Mouse (Mus musculus): ENCODE data around the gene Rgs17. TPM values are rescaled to one million over a fixed set of nuclear protein-coding genes. Genes with fewer than 3 reads are reported as not detected.
A peak's percentile ranks its signal among the peaks of the same experiment; 100 is the strongest.
"Not testable (repeated sequence)": the region's sequence is repeated elsewhere in the genome, so short reads cannot be mapped to it uniquely, and the experiment has no call there.

Gene Rgs17
- under 1 TPM in 1 of 2 experiments, not detected in 1; 0.11 TPM for total RNA-seq (2021)
- long read RNA-seq, experiment 1 = 0 reads
- long read RNA-seq, experiment 2 = 0 reads

DNA sequence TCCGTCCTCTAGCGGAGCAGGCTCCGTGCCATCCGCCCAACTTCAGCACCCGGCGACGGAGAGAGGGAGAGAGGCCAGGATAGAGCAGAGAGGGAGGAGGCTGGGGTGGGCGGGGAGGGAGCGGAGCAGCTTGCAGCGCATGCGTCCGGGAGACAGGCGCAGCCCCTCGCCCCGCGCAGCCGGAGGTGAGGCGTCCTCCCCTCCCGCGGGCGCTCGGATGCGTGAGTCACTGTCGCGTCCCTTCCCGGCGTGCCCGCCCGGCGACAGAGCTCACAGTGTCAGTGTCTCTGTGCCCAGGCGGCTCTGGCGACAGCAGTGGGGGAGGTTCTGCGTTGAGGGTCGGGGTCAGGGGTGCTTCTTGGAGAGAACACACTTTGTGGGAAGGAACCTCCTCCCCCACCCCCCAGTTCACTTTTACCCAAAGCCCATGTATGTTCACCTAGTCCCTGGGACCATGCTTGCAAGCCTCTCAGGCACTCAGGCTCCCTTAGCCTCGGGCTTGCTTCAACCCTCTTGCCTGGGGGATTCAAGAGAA is at the start of gene Rgs17:
Gene Rgs17 (minus strand): TSS at position 107 of the 535 bp plus-strand sequence.
- DNase-seq = peak; percentile 31
- TF ChIP-seq CTCF (IDR thresholded peaks at IDR 0.05) = no peak
- intact Hi-C loops (cut with DNase I) = no loop called here
- Histone ChIP-seq H3K27ac (no peak within 1 kb of the TSS), H3K4me3 (peak within 1 kb of the TSS; percentile 67)

DNA sequence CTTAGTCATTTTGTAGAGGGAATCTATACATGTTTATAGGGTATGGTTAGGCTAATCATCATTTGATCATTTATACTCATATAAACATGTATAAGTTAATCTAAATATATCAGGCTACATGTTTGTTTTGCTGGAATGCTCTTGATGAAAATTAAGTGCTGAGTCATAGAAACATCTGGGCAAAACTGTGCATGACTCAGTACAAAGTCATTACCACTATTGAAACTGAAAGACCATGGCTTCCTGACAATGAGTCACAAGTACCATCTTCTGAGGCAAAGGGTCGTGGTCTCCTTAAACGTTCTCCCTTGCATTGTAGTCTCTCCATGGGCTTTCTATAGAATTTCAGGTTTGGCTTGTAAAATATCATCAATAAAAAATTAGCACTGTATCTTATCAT is 45.5 kb upstream of the Rgs17 start:
- intact Hi-C loops (cut with DNase I) = no loop called here

DNA sequence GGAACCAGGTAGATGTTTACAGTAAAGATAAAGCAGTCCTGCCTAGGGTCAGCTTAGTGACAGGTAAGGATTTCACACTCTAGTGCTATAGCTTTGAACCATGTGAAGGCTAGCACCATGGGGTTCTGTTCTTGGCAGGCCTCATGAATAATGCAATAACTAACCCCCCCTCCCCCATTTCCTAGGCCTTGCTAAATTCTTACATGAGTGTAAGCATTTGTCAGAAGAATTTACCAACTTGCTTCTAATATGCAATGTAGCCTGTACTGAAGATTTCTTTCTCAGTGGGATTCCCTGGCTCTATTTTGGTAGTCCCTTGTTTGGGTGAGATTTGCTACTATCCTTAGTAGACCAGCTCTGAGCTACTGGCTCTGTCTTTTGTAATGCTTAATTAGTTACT is 31.6 kb upstream of the Rgs17 start:
- DNase-seq; H3K4me3 ChIP-seq; H3K27ac ChIP-seq; intact Hi-C loops (cut with DNase I): not testable (repeated sequence)

More for the DNA sequence above, 45.5 kb upstream of the Rgs17 start:
- no peak for TF ChIP-seq CTCF (IDR thresholded peaks at IDR 0.05)
- no peak for DNase-seq
- H3K27ac ChIP-seq = no peak overlapping the region
- H3K4me3 ChIP-seq = no peak overlapping the region

DNA sequence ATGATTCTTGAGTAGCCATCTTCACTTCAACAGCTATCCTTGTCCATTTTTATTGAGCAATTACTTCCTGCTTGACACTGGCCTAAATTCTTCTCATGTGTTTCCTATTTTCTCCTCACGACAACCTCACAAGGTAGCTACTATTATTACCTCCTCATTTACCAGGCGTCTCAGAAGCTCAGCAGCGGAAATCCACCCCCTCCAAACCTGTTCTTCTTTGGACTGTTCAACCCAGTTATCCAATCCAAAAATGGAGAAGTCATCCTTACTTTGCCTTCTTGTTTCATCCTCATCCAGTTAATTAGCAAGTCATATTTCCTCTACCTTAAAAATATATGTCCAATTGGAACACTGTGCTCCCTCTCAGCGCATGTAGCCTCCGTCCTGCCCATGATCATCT is 2.1 kb upstream of the Rgs17 start:
- Histone ChIP-seq H3K4me3 (no peak overlapping the region), H3K27ac (no peak overlapping the region)
- intact Hi-C loops (cut with DNase I) = no loop called here
- no peak for DNase-seq
- no peak for TF ChIP-seq CTCF (IDR thresholded peaks at IDR 0.05)

DNA sequence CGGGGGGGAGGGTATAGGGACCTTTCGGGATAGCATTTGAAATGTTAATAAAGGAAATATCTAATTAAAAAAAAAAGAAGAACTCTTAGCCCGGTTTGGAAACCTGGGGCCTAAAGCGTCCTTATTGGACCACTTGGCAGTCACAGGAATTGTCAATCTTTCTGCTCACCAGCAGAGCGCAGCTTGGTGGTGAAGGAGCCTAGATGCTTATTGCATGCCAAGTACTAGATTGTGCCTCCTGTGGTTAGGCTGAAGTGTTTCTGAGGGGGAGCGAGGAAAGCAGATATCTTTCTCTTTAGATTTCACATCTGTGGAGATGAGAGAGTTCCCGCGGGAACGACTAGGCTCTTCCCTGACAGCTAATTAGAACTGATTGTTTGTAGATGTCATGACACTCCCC is 896 bp upstream of the Rgs17 start:
- no peak overlapping the region for H3K4me3 ChIP-seq
- no peak overlapping the region for H3K27ac ChIP-seq
- no peak for TF ChIP-seq CTCF (IDR thresholded peaks at IDR 0.05)
- intact Hi-C loops (cut with DNase I) = no loop called here
- DNase-seq = no peak

DNA sequence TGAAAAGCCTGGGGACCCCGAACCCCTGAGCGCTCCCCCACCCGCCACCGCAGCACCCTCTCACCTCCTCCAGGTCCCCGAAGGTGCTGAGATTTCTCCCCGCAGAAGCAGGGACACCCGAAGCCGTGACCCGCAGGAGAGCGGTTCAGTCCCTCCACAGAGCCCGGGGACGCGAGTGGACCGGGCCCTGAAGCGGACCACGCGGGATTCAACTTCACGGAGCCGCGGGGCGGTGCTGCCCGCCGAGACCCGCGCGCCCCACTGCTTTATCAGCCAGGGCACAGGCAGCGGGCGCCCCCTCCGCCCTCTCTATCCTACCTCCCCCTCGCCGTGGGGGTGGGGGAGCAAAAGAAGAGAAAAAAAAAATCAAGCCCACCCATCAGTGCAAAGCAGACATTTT is 429 bp downstream of the Rgs17 start:
- intact Hi-C loops (cut with DNase I) = no loop called here
- no peak for TF ChIP-seq CTCF (IDR thresholded peaks at IDR 0.05)
- no peak overlapping the region for H3K27ac ChIP-seq
- DNase-seq = no peak
- H3K4me3 ChIP-seq = peak overlapping the region; percentile 67

DNA sequence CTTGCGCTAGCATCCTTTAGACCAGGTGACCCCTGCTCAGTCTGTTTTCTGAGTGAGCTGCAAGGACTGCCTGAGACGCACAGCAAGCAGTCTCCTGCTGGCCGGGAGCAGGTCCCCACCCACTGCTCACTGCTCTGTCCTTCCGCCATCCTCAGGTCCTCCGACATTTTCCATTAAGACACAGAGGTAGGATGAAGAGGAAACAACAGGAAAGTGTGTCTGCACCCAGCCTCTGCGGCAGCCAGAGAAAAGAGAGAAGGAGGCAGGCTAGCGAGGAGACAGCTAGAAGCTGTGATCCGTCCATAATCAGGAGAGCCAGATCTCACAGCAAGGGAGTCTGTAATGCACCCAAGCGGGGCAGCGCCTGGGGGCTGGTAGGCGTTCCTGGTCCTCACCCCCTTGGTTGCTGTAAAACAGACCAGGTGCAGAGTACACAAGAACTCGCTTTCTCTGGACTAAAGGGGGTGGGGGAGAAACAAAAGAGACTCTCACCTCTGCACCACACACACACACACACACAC is 1.1 kb downstream of the Rgs17 start:
- H3K4me3 ChIP-seq = peak overlapping the region; percentile 38
- TF ChIP-seq CTCF (IDR thresholded peaks at IDR 0.05) = no peak
- no peak overlapping the region for H3K27ac ChIP-seq
- DNase-seq = no peak
- intact Hi-C loops (cut with DNase I) = no loop called here

DNA sequence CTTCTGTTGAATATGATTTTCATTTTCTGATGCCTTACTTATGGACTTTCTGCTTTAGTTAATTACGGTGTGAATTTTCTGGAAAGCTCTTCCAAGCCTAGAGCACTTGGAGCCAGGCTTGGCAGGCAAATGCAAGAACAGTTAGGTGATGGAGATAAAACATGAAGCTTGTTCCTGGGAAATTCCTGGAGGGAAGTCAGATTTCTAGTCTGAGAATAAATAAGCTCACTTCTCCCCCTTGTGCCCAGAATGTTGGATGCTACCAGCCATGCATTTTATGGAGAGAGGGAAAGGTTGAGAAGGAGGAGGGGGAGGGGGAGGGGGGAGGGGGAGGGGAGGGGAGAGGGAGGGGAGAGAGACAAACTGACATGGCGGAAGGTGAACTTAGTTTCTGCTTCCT is 17.8 kb downstream of the Rgs17 start:
- no peak for DNase-seq
- intact Hi-C loops (cut with DNase I) = no loop called here
- Histone ChIP-seq H3K4me3 (no peak overlapping the region), H3K27ac (no peak overlapping the region)
- TF ChIP-seq CTCF (IDR thresholded peaks at IDR 0.05) = no peak

DNA sequence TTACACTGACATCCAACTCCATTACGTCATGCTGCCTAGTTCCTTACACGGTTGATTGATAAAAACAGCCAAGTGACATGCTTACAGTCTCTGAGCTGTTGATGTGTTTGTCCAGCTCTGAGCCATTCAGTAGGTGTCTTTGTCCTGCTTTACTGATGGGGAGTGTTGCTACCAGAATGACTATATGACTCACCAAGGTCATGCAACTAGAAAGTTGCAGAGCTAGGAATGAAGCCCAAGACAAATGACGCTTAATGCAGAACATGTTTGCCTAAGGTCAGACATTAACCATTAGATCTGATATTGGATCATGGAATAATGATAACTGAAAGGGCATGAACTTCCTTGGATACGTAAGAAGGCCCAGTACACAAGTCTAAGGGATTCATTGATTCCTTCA is 20.4 kb downstream of the Rgs17 start:
- no peak for DNase-seq
- intact Hi-C loops (cut with DNase I) = no loop called here
- no peak overlapping the region for H3K27ac ChIP-seq
- no peak for TF ChIP-seq CTCF (IDR thresholded peaks at IDR 0.05)
- no peak overlapping the region for H3K4me3 ChIP-seq

DNA sequence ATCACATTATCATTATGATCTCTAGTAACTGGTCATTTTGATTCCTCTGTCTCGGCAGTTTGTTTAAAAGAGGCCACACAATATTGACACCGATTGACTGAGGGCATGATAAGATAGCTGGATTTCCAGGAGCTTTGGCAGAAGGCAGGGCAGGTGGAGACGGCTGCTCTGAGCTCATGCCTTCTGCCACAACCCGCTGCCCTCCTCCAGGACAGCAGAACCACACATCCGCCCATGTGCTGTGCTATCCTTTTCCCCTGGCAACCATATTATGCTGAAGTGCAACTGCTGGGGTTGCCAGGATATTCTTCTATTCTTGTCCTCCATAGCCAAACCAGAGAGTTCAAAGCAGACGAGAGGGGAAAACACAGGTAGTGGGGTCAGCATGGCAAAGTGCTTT is 21.5 kb downstream of the Rgs17 start:
- intact Hi-C loops (cut with DNase I) = no loop called here
- Histone ChIP-seq H3K4me3 (no peak overlapping the region), H3K27ac (no peak overlapping the region)
- DNase-seq = no peak
- TF ChIP-seq CTCF (IDR thresholded peaks at IDR 0.05) = no peak

DNA sequence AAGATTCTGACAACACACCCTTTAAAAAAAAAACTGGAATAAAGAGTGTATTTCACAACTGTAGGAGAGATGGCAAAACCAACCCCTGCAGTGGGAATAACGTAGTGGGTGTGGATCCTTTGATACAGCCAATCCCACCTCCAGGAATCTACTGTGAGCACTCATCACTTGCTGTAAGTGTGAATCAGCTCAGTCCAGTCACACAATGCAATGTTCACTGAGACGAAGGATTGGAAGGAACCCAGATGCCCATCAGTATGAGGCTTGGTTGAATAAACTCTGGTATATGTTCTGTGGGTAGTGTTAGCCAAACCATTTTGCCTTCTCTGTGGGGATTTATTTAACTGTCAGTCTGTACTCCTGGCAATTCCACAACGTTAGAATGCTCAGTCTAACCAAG is 45.1 kb downstream of the Rgs17 start:
- no peak overlapping the region for H3K27ac ChIP-seq
- intact Hi-C loops (cut with DNase I) = no loop called here
- no peak for TF ChIP-seq CTCF (IDR thresholded peaks at IDR 0.05)
- no peak for DNase-seq
- no peak overlapping the region for H3K4me3 ChIP-seq

DNA sequence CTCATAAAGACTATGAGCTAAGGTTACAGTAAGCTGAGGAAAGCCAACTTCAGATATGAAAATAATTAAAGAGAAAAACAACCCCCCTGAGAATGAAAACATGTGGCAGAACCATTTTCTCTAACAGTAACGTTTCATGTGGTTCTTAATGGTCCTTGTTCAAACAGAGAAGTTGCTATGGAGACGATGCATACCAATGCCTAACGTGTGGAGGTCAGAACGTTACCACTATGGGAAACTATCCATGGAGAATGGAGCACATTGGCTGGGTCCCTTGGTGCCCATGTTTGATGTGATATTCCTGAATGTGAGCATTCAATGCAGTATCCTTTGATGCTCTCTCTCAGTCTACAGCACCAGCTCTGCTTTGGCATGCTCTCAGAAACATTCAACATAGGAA is 51.1 kb downstream of the Rgs17 start:
- intact Hi-C loops (cut with DNase I) = no loop called here
- no peak overlapping the region for H3K27ac ChIP-seq

DNA sequence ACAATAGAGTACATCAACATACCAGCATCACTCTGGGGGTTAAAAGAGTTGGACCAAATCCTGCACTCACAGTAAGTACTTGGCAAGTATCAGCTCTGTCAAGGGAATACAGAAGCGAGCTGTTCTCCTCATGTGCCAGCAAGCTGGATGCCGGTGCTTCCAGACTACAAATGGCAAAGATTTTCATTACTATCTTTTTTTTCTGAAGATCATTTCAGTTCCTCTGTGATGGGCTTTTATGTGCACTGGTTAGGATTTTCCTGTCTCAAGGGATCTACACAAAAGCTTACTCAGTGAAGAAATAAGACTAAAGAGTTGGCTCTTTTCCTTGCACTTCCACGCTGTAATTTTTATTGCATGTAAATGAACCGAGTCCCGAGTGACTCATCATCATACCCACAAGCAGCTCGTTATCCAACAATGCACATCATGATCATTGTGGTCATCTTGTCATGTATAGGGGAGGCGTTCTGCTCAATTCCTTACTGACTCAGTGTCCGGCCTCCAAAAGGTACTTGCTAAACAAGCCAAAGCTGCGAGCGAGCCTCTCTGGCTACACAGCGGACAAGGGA is 54.1 kb downstream of the Rgs17 start:
- Histone ChIP-seq H3K27ac (no peak overlapping the region), H3K4me3 (no peak overlapping the region)
- DNase-seq = no peak
- no peak for TF ChIP-seq CTCF (IDR thresholded peaks at IDR 0.05)
- intact Hi-C loops (cut with DNase I) = no loop called here

More for the DNA sequence above, 51.1 kb downstream of the Rgs17 start:
- no peak for TF ChIP-seq CTCF (IDR thresholded peaks at IDR 0.05)
- no peak overlapping the region for H3K4me3 ChIP-seq
- DNase-seq = no peak

DNA sequence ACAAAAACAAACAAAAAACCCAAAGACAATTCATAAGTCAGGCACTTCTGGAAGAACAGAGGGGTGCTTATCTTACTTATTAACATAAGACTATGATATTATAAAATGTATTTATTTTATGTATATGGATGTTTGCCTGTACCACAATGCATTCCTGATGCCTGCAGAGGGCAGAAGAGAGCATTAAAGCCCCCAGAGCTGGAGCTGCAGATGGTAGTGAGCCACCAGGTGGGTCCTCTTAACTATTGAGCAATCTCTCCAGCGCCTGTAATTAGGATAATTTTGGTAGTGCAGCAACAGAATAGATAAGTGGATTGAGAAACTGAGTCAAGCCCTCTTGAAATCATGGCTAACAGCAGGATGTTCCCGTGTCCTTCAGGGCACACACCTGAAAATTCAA is 56.2 kb downstream of the Rgs17 start:
- no peak for DNase-seq
- intact Hi-C loops (cut with DNase I) = no loop called here
- no peak for TF ChIP-seq CTCF (IDR thresholded peaks at IDR 0.05)
- Histone ChIP-seq H3K27ac (no peak overlapping the region), H3K4me3 (no peak overlapping the region)
